Mouse (Mus musculus) adipocyte (in vitro differentiated cells): ENCODE measurements at regions not wholly inside any gene's neighbourhood (a gene's known extent, or its start where the extent isn't known, plus 50 kb on each side); places are given as distances from the start of the nearest gene placed in this dataset.

ENCODE experiments used
- DNase-seq: peaks from one replicate; pipeline ENCODE4 v3.0.0-alpha.2; 2016; ENCODE audit warnings: low spot score

GRCm38 (mm10) chr11:52629776-52630175 is 134.7 kb upstream of the Fstl4 start:
- DNase-seq: peak; percentile 16

GRCm38 (mm10) chr11:52631579-52631978 is 132.9 kb upstream of the Fstl4 start:
- DNase-seq: no peak

- no peak for DNase-seq
Observed at GRCm38 (mm10) chr11:52634189-52634588, 130.2 kb upstream of the Fstl4 start.

GRCm38 (mm10) chr11:52635716-52636389 is 128.6 kb upstream of the Fstl4 start:
- DNase-seq: no peak

GRCm38 (mm10) chr11:52638939-52639338 is 125.5 kb upstream of the Fstl4 start:
- DNase-seq: peak; percentile 13

- DNase-seq: no peak
Observed at GRCm38 (mm10) chr11:52641725-52642338, 122.6 kb upstream of the Fstl4 start.

GRCm38 (mm10) chr11:52644081-52644768 is 120.2 kb upstream of the Fstl4 start:
- no peak for DNase-seq

GRCm38 (mm10) chr11:52648176-52648839 is 116.1 kb upstream of the Fstl4 start:
- no peak for DNase-seq

- no peak for DNase-seq
Observed at GRCm38 (mm10) chr11:52648849-52649400, 115.5 kb upstream of the Fstl4 start.

GRCm38 (mm10) chr11:52654640-52655039 is 109.8 kb upstream of the Fstl4 start:
- no peak for DNase-seq

GRCm38 (mm10) chr11:52655720-52656474 is 108.5 kb upstream of the Fstl4 start:
- DNase-seq: no peak

- no peak for DNase-seq
Observed at GRCm38 (mm10) chr11:52661234-52661633, 103.2 kb upstream of the Fstl4 start.

GRCm38 (mm10) chr11:52661894-52662593 is 102.4 kb upstream of the Fstl4 start:
- no peak for DNase-seq

GRCm38 (mm10) chr11:52665343-52665742 is 99.1 kb upstream of the Fstl4 start:
- DNase-seq: no peak

- DNase-seq: no peak
Observed at GRCm38 (mm10) chr11:52675022-52675421, 89.4 kb upstream of the Fstl4 start.

GRCm38 (mm10) chr11:52678259-52678658 is 86.2 kb upstream of the Fstl4 start:
- DNase-seq: no peak

GRCm38 (mm10) chr11:52685436-52685835 is 79.0 kb upstream of the Fstl4 start:
- DNase-seq: no peak

- no peak for DNase-seq
Observed at GRCm38 (mm10) chr11:52692701-52693100, 71.7 kb upstream of the Fstl4 start.

GRCm38 (mm10) chr11:52701682-52702081 is 62.8 kb upstream of the Fstl4 start:
- DNase-seq: no peak

- DNase-seq: peak; percentile 30
Observed at GRCm38 (mm10) chr11:52703391-52703790, 61.0 kb upstream of the Fstl4 start.
